Mouse (Mus musculus) adrenal gland, postnatal 14 days (tissue): Measurements from ENCODE around the gene Sertad4. TPM values are rescaled to one million over a fixed set of nuclear protein-coding genes. Genes with fewer than 3 reads are reported as not detected.

Experiments used
- DNase-seq: peaks from one replicate; pipeline ENCODE4 v3.0.0; 2021; ENCODE audit warnings: mixed read lengths
- total RNA-seq: library from RNA; stranded (reverse); gene quantifications from 2 replicates; pipeline ENCODE4 v1.2.3, GENCODE M21; 2021

Sertad4 gene
- total RNA-seq, 1 experiment from 2014 or later: 6.6 TPM

GRCm38 (mm10) chr1:192852047-192852446, 3.5 kb downstream of the Sertad4 start:
- no peak for DNase-seq

- peak; percentile 51 for DNase-seq
These were observed 3.9 kb downstream of the Sertad4 start for GRCm38 (mm10) chr1:192851640-192852039.

- DNase-seq: no peak
These were observed 4.4 kb downstream of the Sertad4 start for GRCm38 (mm10) chr1:192851126-192851525.

GRCm38 (mm10) chr1:192849616-192850015, 5.9 kb downstream of the Sertad4 start:
- DNase-seq: no peak

- no peak for DNase-seq
These were observed 8.3 kb downstream of the Sertad4 start for GRCm38 (mm10) chr1:192847254-192847653.

GRCm38 (mm10) chr1:192841094-192841813, 14.3 kb downstream of the Sertad4 start:
- DNase-seq: no peak

- no peak for DNase-seq
These were observed 14.9 kb downstream of the Sertad4 start for GRCm38 (mm10) chr1:192840655-192841054.

GRCm38 (mm10) chr1:192835211-192835681, 20.3 kb downstream of the Sertad4 start:
- no peak for DNase-seq

GRCm38 (mm10) chr1:192834361-192835210, 21.0 kb downstream of the Sertad4 start:
- peak; percentile 60 for DNase-seq

- DNase-seq: no peak
These were observed 22.0 kb downstream of the Sertad4 start for GRCm38 (mm10) chr1:192833586-192833985.

- no peak for DNase-seq
These were observed 22.5 kb downstream of the Sertad4 start for GRCm38 (mm10) chr1:192833097-192833496.

GRCm38 (mm10) chr1:192832338-192832737, 23.2 kb downstream of the Sertad4 start:
- DNase-seq: no peak

- DNase-seq: no peak
These were observed 25.1 kb downstream of the Sertad4 start for GRCm38 (mm10) chr1:192830444-192830843.

- no peak for DNase-seq
These were observed 26.6 kb downstream of the Sertad4 start for GRCm38 (mm10) chr1:192828928-192829327.

- DNase-seq: no peak
These were observed 27.6 kb downstream of the Sertad4 start for GRCm38 (mm10) chr1:192827955-192828354.

- DNase-seq: peak; percentile 30
These were observed 29.8 kb downstream of the Sertad4 start for GRCm38 (mm10) chr1:192825746-192826145.

- DNase-seq: peak; percentile 37
These were observed 32.7 kb downstream of the Sertad4 start for GRCm38 (mm10) chr1:192822652-192823525.

GRCm38 (mm10) chr1:192822309-192822651, 33.3 kb downstream of the Sertad4 start:
- DNase-seq: no peak

GRCm38 (mm10) chr1:192818334-192818733, 37.2 kb downstream of the Sertad4 start:
- no peak for DNase-seq

- DNase-seq: no peak
These were observed 39.8 kb downstream of the Sertad4 start for GRCm38 (mm10) chr1:192815789-192816188.

GRCm38 (mm10) chr1:192814700-192815099, 40.9 kb downstream of the Sertad4 start:
- DNase-seq: no peak

GRCm38 (mm10) chr1:192812758-192813157, 42.8 kb downstream of the Sertad4 start:
- DNase-seq: no peak
